Mouse (Mus musculus) layer of hippocampus, postnatal 10 days (tissue): ENCODE results near the gene Ccdc3. TPM values are rescaled to one million over a fixed set of nuclear protein-coding genes. Genes with fewer than 3 reads are reported as not detected.

Experiments used
- DNase-seq, 2 experiments: peaks; one replicate each; pipeline ENCODE4 v3.0.0; 2021; ENCODE audit warnings: low spot score in 2 of 2
- long read RNA-seq: library from polyadenylated mRNA; stranded (forward); transcript quantifications from one replicate; pipeline ENCODE4 v2.0.0, GENCODE M21; 2023
- total RNA-seq, 2 experiments: library from RNA; stranded (reverse); gene quantifications; 2 replicates each; pipeline ENCODE4 v1.2.3; 2021

Ccdc3 gene
- total RNA-seq = 10 to 100 TPM in 1 of 2 experiments, 1 to 10 TPM in 1; 9.8 to 10.5 TPM
- long read RNA-seq, partial matches to known transcripts = 0 of 7 reads
- long read RNA-seq, other reads (novel, unspliced or antisense) = 3 of 7 reads

DNA sequence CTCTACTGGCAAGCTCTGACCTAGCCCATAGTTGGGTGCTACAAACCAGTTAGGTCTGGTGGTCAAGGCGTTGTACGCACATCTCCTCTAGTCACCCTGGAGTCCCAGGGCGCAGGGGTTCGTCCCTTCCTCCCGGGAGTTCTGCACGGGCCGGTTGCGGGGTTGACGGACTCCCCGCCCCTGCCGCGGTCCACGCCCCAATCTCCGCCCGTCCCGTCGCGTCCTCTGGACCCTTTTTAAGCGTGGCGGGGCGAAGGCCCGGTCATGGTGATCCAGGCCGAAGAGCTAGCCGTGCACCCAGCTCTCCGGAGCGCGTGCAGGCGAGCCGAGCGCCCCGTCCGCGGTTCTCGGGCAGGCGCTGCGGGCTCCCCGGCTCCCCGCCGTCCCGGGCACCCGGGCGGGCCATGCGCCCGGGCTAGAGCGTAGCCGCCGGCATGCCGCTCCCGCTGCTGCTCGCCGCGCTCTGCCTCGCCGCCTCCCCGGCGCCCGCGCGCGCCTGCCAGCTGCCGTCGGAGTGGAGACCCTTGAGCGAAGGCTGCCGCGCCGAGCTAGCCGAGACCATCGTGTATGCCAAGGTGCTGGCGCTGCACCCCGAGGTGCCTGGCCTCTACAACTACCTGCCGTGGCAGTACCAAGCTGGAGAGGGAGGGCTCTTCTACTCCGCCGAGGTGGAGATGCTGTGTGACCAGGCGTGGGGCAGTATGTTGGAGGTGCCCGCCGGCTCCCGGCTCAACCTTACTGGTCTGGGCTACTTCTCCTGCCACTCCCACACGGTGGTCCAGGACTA is at the start of gene Ccdc3:
Gene Ccdc3, plus strand, starts transcription at position 277 of the 787 bp plus-strand sequence.
- DNase-seq = peak; percentile 26 to 37

DNA sequence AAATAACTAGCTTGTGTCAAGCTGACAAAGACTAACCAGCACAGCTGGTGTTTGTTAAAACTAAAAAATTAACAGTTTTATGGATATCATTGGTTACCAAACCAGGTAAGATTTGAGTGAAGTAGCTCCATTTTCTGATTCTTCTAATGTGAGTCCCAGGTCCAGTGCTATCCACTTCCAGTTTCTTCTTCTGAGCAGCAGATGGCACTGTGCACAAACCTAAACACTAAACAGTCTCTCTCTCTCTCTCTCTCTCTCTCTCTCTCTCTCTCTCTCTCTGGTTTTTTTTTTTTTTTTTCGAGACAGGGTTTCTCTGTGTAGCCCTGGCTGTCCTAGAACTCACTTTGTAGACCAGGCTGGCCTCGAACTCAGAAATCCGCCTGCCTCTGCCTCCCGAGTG is 47.2 kb upstream of the Ccdc3 start:
- DNase-seq = peak; percentile 30 to 51

- DNase-seq = no peak
Measured at GRCm38 (mm10) chr2:5094876-5095275, 42.7 kb upstream of the Ccdc3 start.

- no peak for DNase-seq
Measured at GRCm38 (mm10) chr2:5095316-5095715, 42.3 kb upstream of the Ccdc3 start.

- peak; percentile 20 to 23 for DNase-seq
Measured at GRCm38 (mm10) chr2:5097786-5098445, 39.7 kb upstream of the Ccdc3 start.

GRCm38 (mm10) chr2:5099176-5099575 is 38.4 kb upstream of the Ccdc3 start:
- DNase-seq = no peak

- DNase-seq = no peak
Measured at GRCm38 (mm10) chr2:5101743-5102245, 35.8 kb upstream of the Ccdc3 start.

- no peak for DNase-seq
Measured at GRCm38 (mm10) chr2:5102891-5103290, 34.7 kb upstream of the Ccdc3 start.

- peak in 1 of 2 experiments; percentile 30 for DNase-seq
Measured at GRCm38 (mm10) chr2:5112785-5113291, 24.7 kb upstream of the Ccdc3 start.

DNA sequence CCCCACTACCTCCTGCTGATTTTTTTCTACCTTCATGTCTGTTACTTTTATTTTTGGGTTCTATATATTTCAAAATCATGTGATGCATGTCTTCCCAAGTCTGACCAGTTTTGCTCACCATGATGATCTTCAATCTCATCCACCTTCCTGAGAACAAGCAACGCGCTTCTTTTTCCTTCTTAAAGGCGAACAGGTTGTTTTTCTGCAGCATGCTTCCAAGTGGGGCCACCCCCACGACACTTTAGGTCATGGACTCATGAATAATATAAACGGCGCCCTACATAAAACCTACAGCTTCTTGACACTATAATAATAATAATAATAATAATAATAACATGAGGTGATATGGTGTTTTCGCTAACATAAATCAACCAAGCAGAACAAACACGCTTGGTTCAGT is 23.2 kb upstream of the Ccdc3 start:
- no peak for DNase-seq

- DNase-seq = peak; percentile 11 to 22
Measured at GRCm38 (mm10) chr2:5116856-5117532, 20.6 kb upstream of the Ccdc3 start.

- DNase-seq = no peak
Measured at GRCm38 (mm10) chr2:5125506-5125905, 12.1 kb upstream of the Ccdc3 start.

GRCm38 (mm10) chr2:5127369-5127768 is 10.2 kb upstream of the Ccdc3 start:
- DNase-seq = peak; percentile 30 to 32

- DNase-seq = no peak
Measured at GRCm38 (mm10) chr2:5129099-5129498, 8.5 kb upstream of the Ccdc3 start.

DNA sequence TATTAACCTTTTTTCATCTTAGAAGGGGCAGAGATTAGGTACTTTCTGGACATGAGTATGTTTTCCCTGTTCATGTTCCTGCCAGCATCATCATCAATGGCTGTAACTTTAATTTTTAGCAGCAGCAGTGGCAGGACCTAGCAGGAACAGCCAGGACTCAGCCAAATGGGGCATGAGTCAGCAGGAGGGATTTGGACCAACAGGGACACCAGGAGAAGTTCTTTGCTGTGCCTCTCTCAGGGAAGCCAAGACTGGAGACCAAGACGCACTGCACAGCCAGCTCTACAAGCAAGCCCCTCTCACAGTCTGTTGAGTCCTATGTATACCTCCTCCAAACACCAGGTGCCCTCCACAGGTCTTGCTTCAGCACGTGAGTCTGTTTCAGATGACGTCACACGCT is 5.5 kb upstream of the Ccdc3 start:
- no peak for DNase-seq

DNA sequence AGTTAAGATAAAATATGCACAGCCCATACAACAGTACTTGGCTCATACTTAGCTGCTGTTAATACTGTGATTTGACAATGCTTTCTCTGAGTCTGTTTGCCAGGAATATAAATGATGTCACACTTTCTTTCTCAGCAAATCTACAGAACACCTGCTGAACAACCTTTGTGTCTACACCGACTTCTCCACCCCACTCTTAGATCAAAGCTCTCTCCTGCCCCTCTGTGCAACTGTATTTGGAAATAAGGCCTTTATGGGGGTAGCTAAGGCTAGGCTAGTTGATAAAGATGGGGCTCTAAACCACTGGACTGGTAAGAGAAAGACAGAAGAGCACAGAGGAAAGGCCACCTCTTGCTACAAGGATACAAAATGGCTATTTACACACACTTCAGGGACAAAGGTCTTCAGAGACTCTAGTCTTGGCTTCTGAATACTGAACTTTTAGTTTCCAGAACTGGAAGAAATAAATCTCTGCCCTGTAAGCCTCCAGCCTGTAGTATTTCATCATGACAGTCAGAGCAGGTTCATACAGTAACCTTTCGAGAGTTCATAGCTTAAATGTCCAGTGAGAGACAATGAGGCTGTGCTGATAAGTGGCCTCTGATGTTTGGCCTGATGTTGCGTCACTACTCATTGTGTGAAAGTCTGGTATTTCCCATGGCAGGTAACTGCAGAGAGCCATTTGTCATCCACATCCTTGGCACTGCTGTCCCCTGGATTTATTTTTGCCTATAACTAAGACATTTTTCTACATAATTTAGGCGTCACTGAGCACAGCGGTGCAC is 2.4 kb upstream of the Ccdc3 start:
- no peak for DNase-seq

- no peak for DNase-seq
Measured at GRCm38 (mm10) chr2:5139961-5140360, 2.4 kb downstream of the Ccdc3 start.

GRCm38 (mm10) chr2:5144446-5144845 is 6.9 kb downstream of the Ccdc3 start:
- DNase-seq = no peak

DNA sequence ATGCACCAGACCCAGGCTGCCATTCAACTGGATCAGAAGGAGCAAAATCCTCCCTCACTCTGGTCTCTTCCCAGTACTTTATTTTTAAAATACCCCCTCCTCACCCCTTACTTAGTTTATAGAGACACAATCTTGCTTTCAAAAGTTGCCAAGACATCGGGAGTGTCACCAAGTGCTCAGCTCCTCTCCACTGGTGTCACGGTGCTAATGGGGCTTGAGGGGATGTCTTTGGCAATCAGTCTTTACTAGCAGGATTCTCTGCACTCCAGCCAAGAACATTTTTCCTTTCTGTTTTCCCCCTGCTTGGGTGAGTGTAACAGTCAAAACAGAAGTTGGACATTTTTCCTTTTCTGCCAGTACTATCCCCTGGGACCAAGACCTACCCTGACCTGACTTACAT is 10.3 kb downstream of the Ccdc3 start:
- no peak for DNase-seq

DNA sequence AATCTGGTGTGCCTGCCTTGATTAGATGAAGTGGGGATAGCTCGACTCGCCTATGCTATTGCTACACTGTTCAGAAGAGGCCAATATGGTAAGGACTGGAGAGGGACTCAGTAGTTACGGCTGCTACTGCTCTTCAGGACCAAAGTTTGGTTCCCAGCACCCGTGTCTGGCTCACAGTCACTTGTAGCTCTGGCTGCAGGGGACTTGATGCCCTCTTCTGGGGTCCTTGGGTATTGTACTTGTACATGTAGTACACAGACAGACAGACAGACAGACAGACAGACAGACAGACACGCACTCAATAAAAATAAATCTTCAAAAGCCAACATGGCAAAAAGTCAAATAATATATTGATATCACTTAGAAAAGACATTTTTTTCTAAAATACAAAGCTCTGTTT is 17.1 kb downstream of the Ccdc3 start:
- no peak for DNase-seq
